Mouse (Mus musculus) brain, embryonic 14.5 days (tissue): ENCODE measurements at regions not wholly inside any gene's neighbourhood (a gene's known extent, or its start where the extent isn't known, plus 50 kb on each side); places are given as distances from the start of the nearest gene placed in this dataset.

ENCODE experiments used
- DNase-seq: peaks from one replicate; pipeline ENCODE4 v3.0.0-alpha.2; 2011; ENCODE audit warnings: low read depth
- CTCF ChIP-seq: fragments of 200-500 bp; IDR thresholded peaks from 2 replicates; pipeline ENCODE4 v1.5.1; 2012; ENCODE audit warnings: inconsistent platforms, mild to moderate bottlenecking, moderate library complexity, borderline replicate concordance; ENCODE audit not compliant: insufficient read depth, insufficient read length; ENCODE audit errors: extremely low read depth
- POLR2A ChIP-seq: fragments of 200-500 bp; IDR thresholded peaks from 2 replicates; pipeline ENCODE4 v1.6.1; 2012; ENCODE audit warnings: mild to moderate bottlenecking, inconsistent platforms, borderline replicate concordance; ENCODE audit not compliant: poor library complexity, insufficient read depth, insufficient read length, severe bottlenecking; ENCODE audit errors: extremely low read depth

GRCm38 (mm10) chr2:75089186-75089585, 263.6 kb downstream of the Mtx2 start:
- no peak for DNase-seq
- TF ChIP-seq POLR2A = no peak
- TF ChIP-seq CTCF = no peak

- no peak for DNase-seq
- TF ChIP-seq CTCF (no peak), POLR2A (no peak)
These were observed 264.0 kb downstream of the Mtx2 start for GRCm38 (mm10) chr2:75089616-75090015.

- peak; percentile 22 for DNase-seq
- no peak for TF ChIP-seq CTCF
- TF ChIP-seq POLR2A = no peak
These were observed 264.8 kb downstream of the Mtx2 start for GRCm38 (mm10) chr2:75090439-75090838.

- TF ChIP-seq POLR2A (no peak), CTCF (no peak)
- DNase-seq = peak; percentile 28
These were observed 275.9 kb downstream of the Mtx2 start for GRCm38 (mm10) chr2:75101501-75101900.

GRCm38 (mm10) chr2:75112751-75113150, 287.1 kb downstream of the Mtx2 start:
- DNase-seq = no peak
- TF ChIP-seq POLR2A (no peak), CTCF (no peak)

- peak; percentile 66 for DNase-seq
- TF ChIP-seq POLR2A = no peak
These were observed 288.8 kb downstream of the Mtx2 start for GRCm38 (mm10) chr2:75114375-75114774.

DNA sequence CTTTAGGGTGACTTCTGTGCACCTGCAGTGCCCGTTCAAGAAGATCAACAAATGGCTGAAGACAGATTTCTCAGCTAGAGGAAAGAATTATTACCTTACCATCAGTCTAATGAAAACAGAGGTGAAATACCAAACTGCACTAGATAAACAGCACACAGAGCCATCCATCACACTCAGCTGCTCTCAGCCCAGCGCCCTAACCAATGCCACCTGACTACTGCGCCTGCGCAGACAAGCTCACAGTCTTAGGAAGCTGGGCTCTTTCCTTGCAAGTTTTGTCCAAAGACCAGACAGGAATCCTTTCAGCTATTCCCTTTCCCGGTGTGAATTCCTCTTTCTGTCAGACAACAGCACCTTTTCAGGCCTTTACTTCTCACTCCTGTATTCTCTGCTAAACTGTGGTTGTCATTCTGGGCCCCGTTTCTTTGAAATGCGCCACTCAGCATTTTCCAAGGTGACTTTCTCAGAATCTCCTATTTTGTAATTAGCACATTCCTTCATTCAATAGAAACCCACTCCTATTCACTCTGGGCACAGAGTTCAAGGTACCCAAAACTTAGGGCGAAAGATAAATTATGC, 292.8 kb downstream of the Mtx2 start:
- TF ChIP-seq POLR2A = no peak
- TF ChIP-seq CTCF = no peak
- DNase-seq = no peak

DNA sequence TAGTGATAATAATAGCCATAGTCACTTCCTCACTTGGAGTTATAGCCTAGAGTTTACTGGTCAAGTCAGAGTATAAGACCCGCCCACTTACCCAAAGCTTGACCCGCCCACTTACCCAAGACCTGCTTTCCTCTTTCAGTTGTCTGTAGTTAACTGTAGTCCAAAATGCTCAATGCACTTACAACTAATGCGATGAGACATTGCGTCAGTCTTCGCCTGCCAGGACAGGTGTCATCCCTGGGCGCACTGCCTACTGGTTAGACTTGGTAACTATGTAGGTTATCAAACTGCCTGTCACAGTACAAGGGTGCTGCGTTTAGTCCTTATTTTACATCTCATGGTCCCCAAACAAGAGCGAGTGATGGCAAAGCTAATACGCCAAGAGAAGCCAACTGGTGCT, 294.0 kb downstream of the Mtx2 start:
- DNase-seq = no peak
- TF ChIP-seq CTCF (no peak), POLR2A (no peak)

- no peak for TF ChIP-seq CTCF
- no peak for TF ChIP-seq POLR2A
- DNase-seq = no peak
These were observed 307.9 kb downstream of the Mtx2 start for GRCm38 (mm10) chr2:75133298-75134080.

DNA sequence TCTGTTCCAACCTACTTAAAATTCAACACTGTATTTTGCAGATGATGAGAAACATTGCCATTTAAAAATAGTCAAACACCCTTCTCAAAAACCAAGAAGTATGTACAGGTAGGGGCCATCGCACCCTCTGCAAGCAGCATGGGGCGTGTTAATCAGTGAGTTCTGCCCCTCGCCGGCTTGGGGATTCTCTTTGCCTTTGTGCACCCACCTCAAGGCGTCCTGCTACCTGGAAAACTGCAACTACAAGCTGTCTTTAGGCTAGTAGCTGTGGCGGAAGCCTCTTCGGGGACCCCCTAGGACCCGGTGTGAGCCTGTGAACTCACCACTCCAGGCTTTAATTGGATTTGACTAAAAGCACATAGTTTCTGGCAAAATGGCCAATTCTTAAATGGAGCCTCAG, 311.0 kb downstream of the Mtx2 start:
- TF ChIP-seq CTCF (no peak), POLR2A (no peak)
- no peak for DNase-seq

GRCm38 (mm10) chr2:75137133-75137982, 311.8 kb downstream of the Mtx2 start:
- TF ChIP-seq CTCF = no peak
- TF ChIP-seq POLR2A = no peak
- DNase-seq = no peak

- no peak for TF ChIP-seq POLR2A
- peak; percentile 72 for TF ChIP-seq CTCF
- peak; percentile 70 for DNase-seq
These were observed 312.6 kb downstream of the Mtx2 start for GRCm38 (mm10) chr2:75137983-75138745.

- TF ChIP-seq POLR2A = no peak
- TF ChIP-seq CTCF = no peak
- no peak for DNase-seq
These were observed 313.1 kb downstream of the Mtx2 start for GRCm38 (mm10) chr2:75138746-75139060.
